Mouse (Mus musculus) urinary bladder, postnatal 4 days (tissue): ENCODE measurements at regions not wholly inside any gene's neighbourhood (a gene's known extent, or its start where the extent isn't known, plus 50 kb on each side); places are given as distances from the start of the nearest gene placed in this dataset.
"Not testable (repeated sequence)": the region's sequence is repeated elsewhere in the genome, so short reads cannot be mapped to it uniquely, and the experiment has no call there.

Experiments
- DNase-seq, 2 experiments: peaks; one replicate each; pipeline ENCODE4 v3.0.0; 2021 to 2022; ENCODE audit warnings: low spot score in 2 of 2

- DNase-seq, result not testable (repeated sequence)
These were observed 516.7 kb upstream of the Gm10131 start for GRCm38 (mm10) chr8:34628221-34628620.

DNA sequence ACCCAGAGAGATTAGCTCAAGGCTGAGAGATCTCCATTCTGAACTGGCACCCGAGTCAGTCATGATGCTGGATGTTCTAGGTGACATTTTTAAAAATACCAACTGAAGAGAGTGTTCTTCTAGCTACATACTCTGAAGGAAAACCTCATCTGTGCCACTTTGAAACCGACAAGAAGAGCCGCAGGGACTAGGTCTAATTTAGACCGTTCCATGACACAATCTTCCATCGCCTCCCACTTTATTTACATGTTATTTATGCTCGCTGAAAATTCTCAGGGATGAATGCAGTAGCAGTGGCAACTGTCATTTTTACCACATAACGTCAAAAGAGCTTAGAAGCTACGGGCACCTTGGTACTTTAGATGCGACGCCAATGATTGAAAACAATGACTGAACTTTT, 514.1 kb upstream of the Gm10131 start:
- no peak for DNase-seq

DNA sequence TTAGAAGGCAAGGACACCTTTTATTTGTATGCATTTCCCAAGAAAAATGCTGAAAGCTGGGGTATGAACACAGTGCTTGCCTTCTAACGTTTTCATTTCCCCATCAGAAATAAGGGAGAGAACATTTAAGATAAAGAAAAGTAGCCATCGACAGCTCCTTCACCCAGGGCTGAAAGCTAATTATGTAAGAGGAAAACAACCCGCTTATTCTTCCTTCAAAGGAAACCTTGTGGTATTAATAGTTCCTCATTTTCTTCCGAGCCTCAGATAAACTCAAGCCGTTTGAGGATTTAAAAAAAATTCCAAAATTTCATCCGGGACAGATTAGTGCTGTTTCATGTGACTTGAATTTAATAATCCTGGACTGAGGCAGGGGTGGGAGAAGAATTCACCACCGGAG, 512.2 kb upstream of the Gm10131 start:
- DNase-seq, result no peak

DNA sequence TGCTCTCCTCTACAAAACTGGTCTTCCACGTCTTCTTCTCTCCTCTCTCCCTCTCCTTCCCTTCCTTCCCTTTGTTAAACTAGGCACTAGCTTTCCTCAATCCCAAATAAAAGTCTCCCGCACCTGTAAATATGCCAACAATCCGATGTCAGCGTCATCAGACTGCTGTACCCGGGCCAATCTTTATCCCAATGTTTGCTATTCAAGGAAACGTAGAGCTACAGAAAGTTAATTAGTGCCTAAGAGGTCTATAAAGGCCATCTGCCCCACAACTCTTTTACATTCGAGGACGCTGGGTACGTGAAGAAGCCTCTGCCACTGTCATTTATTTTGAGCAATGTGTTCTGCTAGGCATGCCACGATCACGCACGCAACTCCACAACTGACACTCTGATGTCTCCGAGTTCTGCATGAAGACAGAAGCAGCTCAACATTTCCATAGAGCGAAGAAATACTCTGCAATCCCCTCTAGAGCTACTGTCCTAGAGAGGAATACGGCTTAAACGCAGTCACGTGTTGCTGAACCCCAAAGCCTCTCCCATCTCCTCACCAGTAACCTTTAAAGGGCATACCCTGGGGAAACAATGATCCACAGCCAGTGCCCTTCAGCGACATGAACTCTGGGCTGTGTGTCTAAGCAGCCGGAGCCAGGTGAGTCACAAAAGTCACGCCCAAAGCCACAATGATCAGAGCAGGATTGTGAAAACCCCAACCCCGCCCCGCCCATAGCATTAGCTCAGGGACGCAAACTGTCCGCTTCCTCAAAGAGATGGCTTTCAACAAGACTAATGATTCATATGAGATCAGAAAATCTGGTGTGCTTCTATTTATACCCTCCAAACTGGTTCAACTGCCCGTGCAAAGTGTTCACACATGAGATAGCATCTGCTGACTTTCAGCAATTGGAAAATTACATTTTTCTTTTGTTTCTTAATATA, 510.9 kb upstream of the Gm10131 start:
- peak in 1 of 2 experiments; percentile 43 for DNase-seq

DNA sequence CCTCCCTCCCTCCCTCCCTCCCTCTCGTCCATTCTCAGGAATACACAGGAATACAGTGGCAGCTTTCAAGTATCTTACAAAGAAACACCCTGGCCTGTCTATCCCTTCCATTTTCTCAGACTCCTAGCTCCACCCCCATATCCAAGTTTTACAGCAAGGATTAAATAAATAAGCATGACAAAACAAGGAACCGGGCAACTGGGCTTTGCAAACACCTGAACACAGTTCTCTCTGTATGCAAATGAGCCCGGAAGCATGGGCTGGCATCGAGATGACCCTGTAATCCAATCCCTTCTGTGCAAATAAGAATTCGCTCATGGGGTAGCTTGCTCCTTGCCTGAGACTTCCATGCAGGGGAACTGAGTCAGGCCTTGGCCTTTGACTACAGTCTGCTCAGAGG, 506.5 kb upstream of the Gm10131 start:
- no peak for DNase-seq

DNA sequence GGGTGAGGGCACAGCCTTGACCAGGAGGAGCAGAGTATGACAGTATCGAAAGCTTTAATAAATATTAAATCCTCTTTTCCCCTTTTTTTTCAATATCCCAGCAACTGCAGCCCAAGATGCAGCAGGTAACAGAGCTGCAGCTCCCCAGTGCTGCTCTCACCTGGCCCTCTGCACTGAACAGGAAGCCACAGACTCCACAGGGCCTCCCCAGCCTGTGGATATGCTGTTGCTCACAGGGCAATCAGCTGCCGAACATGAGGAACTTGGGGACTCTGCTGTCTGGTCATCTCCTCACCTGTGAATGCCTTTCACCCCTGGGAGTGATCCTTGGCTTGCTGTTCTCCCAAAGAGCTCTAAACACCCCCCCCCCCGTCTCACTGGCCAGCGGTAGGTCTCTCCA, 503.4 kb upstream of the Gm10131 start:
- no peak for DNase-seq

DNA sequence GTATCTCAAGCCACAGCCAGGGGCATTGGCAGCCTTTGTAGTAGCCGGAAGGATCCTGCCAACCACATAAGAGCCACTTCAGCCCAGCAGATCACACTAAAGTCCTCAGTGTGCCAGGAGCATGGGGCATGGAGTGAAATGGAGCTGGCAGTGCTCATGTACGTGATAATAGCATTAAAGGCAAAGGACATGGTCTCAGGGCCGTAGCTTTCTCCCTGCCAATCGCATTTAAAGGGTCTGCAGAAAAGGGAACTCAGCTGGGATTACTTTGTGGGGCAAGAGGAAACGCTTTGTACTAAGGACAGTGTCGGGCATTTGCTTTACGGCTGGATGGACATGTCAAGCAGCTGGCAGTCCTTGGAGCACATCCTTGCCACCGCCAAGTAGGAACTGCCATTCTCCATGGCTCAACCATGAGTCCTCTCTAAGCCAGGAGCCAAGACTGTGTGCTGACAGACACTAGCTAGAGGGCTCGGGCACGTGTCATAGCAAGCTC, 502.5 kb upstream of the Gm10131 start:
- no peak for DNase-seq

DNA sequence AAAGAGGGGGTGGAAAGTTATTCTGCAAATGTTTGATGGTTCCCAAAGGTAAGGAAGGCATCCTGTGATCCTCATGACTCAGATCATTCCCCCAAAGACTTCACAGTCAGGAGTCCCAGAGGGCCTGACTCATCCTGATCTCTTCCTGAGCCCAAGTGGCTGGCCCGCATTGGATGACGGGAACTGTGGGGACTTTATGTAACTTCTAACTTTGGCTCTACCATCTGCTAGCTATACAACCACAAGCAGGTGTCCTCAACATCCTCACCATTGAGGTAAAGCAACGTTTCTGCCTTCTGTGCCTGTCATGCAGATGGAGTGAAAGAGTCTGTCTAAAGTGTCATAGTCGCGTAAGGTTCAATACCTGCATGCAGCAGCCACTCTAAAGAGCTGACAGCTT, 501.6 kb upstream of the Gm10131 start:
- no peak for DNase-seq

DNA sequence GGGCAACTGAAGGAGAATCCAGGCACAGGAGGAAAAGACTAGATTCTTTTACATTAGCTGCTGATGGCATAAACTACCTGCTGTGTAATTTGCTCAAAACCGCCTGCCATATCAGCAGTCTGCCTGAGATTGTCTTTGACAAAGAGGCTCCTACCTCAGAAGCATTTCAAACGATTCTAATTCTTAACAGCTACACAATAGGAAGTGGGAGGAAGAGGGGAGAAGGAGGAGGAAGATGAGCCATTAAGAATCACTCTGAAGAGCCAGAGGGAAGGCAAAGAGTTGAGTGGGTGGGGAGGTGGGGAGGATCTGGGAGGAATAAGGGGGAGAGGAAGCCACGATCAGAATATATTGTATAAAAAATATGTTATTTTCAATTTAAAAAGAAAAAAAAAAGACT, 500.9 kb upstream of the Gm10131 start:
- DNase-seq, result no peak

GRCm38 (mm10) chr8:34610186-34610585, 498.6 kb upstream of the Gm10131 start:
- no peak for DNase-seq

DNA sequence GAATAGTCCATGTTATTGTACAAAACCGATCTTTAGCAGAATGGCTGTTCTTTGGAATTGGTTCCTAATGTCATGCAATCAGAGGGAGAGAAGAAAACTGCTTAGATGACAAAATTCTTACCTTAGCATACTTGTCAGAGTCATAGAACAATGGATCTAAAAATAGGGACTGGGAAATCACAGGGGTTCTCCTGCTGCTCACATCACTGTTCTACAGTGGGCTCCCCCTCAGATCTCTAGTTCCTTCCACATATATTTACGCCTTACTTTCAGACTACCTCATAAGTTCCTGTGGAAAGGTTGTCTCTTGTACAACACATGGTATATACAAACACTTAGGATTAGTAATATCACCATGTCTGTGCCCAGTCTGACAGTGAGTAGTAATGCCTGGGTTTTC, 495.9 kb upstream of the Gm10131 start:
- no peak for DNase-seq

DNA sequence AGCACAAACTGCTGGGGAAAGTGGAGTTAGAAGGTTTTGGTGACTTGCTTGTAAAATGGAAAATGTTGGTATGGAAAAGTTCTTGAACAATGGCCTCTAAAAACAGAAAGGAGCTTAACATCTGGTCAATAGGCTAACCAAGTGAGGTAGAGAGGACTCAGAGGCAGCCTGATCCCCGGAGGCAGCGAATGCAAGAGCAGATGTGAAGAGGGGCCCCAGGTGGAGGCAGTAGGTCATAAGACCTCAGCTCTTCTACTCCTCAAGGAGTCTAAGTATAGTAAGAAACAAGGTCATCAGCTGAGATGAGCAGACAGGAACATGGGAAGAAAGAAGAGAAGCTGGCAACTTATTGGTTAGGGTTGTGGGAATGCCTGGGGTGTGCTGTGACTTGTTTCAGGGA, 493.5 kb upstream of the Gm10131 start:
- DNase-seq, result no peak

DNA sequence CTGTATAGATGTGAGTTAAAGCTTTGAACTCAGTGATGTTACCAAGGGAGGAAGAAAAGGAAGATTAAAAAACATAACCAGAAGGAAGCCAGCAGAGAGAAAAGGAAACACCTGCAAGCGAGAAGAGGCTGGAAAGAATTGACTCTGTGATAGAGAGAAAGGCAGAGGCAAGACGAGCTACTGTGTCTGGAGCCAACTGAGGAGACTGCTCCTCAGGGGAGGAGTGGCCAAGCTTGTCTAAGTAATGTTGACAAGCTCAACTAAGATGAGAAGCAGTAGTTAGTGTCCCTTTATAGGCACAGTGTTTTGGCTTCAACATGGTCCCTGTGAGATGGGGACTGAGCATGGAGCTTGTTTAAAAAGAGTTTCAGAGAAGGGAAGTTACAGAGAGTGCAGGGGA, 493.0 kb upstream of the Gm10131 start:
- no peak for DNase-seq

GRCm38 (mm10) chr8:34601426-34601953, 490.0 kb upstream of the Gm10131 start:
- no peak for DNase-seq

DNA sequence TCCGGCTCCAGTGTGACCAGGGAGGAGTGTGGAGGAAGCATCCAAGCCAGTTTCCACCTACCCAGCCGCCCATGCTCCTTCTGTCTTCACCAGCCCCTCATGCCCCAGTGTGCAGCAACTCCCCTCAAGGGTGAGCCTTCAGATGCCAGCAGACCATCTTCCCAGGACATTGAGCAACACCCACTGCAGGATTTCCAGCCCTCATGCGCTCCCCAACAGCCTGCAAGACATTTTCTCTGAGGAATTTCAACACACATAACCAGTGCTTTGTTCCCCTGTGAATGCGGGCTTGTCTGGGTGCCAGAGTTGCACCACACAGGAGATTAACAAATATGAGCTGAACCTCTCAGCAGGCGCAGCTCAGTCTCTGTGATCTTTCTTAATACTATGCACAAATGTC, 489.3 kb upstream of the Gm10131 start:
- DNase-seq, result no peak

GRCm38 (mm10) chr8:34596593-34596992, 485.1 kb upstream of the Gm10131 start:
- no peak for DNase-seq

DNA sequence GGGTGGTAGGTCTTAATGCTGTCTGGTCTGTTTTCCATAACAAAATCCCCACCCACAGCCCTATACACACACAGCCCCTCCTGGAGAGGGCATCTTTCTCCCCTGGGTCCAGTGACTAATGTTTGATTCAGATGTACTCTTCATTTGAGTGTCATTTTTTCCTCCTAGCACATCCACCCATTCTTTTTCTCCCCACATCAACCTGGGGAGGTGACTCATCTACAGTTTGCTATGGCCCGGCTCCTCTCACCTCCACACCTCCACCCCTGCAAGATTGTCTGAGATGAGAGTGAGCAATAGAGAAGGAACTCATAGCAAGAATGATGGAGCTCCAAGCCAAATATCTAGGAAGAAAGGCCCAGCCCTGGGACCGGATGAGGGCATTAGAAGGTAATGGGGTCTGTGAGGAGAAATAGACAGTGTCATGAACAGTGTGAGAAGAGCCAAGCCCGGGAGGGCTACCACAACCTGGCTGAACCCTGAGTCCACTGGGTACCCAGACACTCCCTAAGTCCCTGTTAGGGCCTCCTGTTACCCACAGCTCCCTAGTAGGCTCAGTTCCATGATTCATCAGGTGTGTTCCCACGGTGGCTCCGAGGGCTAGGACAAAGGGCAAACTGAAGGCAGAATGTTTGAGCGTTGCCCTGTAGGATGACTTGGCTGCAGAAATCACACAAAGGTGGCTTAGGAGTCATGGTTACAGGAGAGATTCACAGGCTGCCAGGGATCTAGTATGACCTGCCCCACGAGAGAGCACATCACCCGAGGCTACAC, 479.6 kb upstream of the Gm10131 start:
- DNase-seq, result no peak

GRCm38 (mm10) chr8:34578043-34578442, 466.5 kb upstream of the Gm10131 start:
- DNase-seq, result no peak

DNA sequence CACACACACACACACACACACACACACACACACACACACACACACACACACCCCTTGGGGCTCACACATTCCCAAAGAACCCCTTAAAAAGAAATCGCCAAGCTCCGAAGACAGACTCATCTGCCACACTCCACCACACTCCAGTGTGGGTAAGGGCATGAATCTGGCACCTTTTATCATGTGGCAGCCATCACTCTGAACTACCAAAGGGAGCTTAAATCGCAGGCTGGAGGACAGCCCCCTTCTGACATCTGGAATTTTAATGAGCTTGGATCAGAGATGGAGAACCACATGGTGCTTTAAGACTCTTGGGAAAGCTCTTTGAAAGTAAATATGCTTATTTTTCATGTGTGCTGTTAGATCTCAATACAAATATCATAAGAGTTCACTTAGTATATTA, 462.5 kb upstream of the Gm10131 start:
- no peak for DNase-seq

DNA sequence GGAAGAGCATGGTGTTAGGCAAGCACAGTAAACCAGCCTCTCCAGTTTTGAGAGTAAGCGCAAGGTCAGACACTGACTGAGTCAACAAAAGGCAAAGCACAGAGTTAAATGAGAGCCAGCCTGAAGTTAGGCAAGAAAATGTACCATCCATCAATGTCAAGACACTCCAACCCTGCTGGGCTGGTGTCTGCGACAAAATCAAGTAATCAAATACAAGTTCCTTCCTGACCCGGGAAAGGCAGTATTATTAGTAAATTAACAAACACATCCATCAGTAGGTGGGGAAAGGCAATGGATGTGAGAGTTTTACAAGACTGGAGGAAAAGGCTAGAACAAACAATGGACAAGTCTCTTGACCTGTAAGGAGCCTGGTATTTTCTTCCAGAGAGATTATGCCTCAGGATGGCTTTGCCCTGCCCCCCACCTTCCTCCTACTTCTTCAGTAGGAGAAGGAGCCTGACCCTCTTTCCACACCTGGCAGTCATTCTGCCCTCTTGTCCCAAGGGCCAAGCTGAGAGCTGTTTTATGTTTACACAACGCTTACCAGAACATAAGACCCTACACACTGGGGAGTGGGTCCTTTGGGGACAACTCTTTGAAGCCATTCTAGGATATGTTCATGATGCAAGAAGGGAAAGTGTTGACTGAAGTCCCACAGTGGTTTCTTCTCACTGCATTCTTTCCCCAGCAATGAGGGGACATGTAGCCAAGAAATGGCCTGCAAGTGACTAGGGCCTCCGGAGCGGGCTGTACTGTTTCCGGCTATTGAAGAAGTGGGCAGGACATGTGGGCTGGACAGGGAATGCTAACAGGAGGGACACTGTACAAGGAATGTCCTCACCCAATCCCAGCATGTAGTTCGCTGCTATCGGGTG, 461.7 kb upstream of the Gm10131 start:
- DNase-seq, result no peak

- DNase-seq, result no peak
These were observed 460.2 kb upstream of the Gm10131 start for GRCm38 (mm10) chr8:34571736-34572135.

GRCm38 (mm10) chr8:34562278-34562677, 450.7 kb upstream of the Gm10131 start:
- no peak for DNase-seq
